Mouse (Mus musculus) gastrocnemius, postnatal 10 days (tissue): ENCODE measurements around the gene Nckap5l. TPM values are rescaled to one million over a fixed set of nuclear protein-coding genes. Genes with fewer than 3 reads are reported as not detected.
"Not testable (repeated sequence)": the region's sequence is repeated elsewhere in the genome, so short reads cannot be mapped to it uniquely, and the experiment has no call there.

ENCODE experiments used
- DNase-seq: peaks from one replicate; pipeline ENCODE4 v3.0.0; 2021; ENCODE audit warnings: mixed read lengths
- total RNA-seq, 2 experiments: library from RNA; stranded (reverse); gene quantifications; 2 replicates each; pipeline ENCODE4 v1.2.3; 2021

Gene Nckap5l
- total RNA-seq, 2 experiments from 2014 or later = 12.3 to 21.0 TPM

GRCm38 (mm10) chr15:99396462-99396861, 61.1 kb downstream of the Nckap5l start:
- no peak for DNase-seq

GRCm38 (mm10) chr15:99393386-99394252, 63.9 kb downstream of the Nckap5l start:
- DNase-seq = no peak

GRCm38 (mm10) chr15:99392486-99393385, 64.8 kb downstream of the Nckap5l start, which contains the start of gene Tmbim6:
Gene Tmbim6, plus strand, starts transcription at chr15:99392882.
- DNase-seq = peak; percentile 97

- no peak for DNase-seq
Observed at GRCm38 (mm10) chr15:99391975-99392374, 65.6 kb downstream of the Nckap5l start.

- no peak for DNase-seq
Observed at GRCm38 (mm10) chr15:99390472-99391401, 66.8 kb downstream of the Nckap5l start.

GRCm38 (mm10) chr15:99387976-99388375, 69.6 kb downstream of the Nckap5l start:
- no peak for DNase-seq

GRCm38 (mm10) chr15:99386796-99387195, 70.8 kb downstream of the Nckap5l start:
- no peak for DNase-seq

GRCm38 (mm10) chr15:99386110-99386509, 71.4 kb downstream of the Nckap5l start:
- not testable (repeated sequence) for DNase-seq

GRCm38 (mm10) chr15:99384071-99384470, 73.5 kb downstream of the Nckap5l start:
- no peak for DNase-seq

- DNase-seq = no peak
Observed at GRCm38 (mm10) chr15:99382893-99383292, 74.7 kb downstream of the Nckap5l start.

GRCm38 (mm10) chr15:99376240-99376639, 81.3 kb downstream of the Nckap5l start:
- DNase-seq = no peak

- no peak for DNase-seq
Observed at GRCm38 (mm10) chr15:99375581-99375980, 82.0 kb downstream of the Nckap5l start.

GRCm38 (mm10) chr15:99375036-99375435, 82.5 kb downstream of the Nckap5l start:
- no peak for DNase-seq

GRCm38 (mm10) chr15:99372761-99373160, 84.8 kb downstream of the Nckap5l start:
- DNase-seq = no peak

Other genes starting within 250 kb of the Nckap5l start
- under 1 TPM; 0.12 to 0.68 TPM for gene Kcnh3, start 232.9 kb downstream of the Nckap5l start, total RNA-seq
- gene Mcrs1, start 205.8 kb downstream of the Nckap5l start, total RNA-seq = 10 to 100 TPM; 41.0 to 44.7 TPM
- gene Prpf40b, start 162.7 kb downstream of the Nckap5l start, total RNA-seq = 10 to 100 TPM; 23.3 to 28.8 TPM
- gene Fam186b, start 161.9 kb downstream of the Nckap5l start, total RNA-seq = not detected
- gene Fmnl3, start 87.3 kb downstream of the Nckap5l start, total RNA-seq = 10 to 100 TPM; 17.6 to 26.2 TPM
- gene Tmbim6, start 64.9 kb downstream of the Nckap5l start, total RNA-seq = 100 to 1,000 TPM; 189 to 194 TPM
- 1 to 10 TPM; 5.3 TPM for gene Bcdin3d, start 17.0 kb upstream of the Nckap5l start, total RNA-seq
- gene Faim2, start 70.4 kb upstream of the Nckap5l start, total RNA-seq = under 1 TPM; 0.43 to 0.59 TPM
- gene Aqp2, start 121.3 kb upstream of the Nckap5l start, total RNA-seq = not detected
- gene Aqp5, start 133.0 kb upstream of the Nckap5l start, total RNA-seq = under 1 TPM in 1 of 2 experiments, not detected in 1; 0.49 TPM
- gene Aqp6, start 143.7 kb upstream of the Nckap5l start, total RNA-seq = not detected
- gene Racgap1, start 193.9 kb upstream of the Nckap5l start, total RNA-seq = 10 to 100 TPM; 18.3 to 23.9 TPM
- gene Asic1, start 212.6 kb upstream of the Nckap5l start, total RNA-seq = 1 to 10 TPM; 1.1 to 2.1 TPM
- 10 to 100 TPM; 15.4 to 15.9 TPM for gene Smarcd1, start 244.4 kb upstream of the Nckap5l start, total RNA-seq
- gene Gm17349, start 247.7 kb upstream of the Nckap5l start, total RNA-seq = 1 to 10 TPM in 1 of 2 experiments, not detected in 1; 2.4 TPM